Mouse (Mus musculus) spleen, adult 2 months (tissue): Measurements from ENCODE around the gene Abi3bp. TPM values are rescaled to one million over a fixed set of nuclear protein-coding genes. Genes with fewer than 3 reads are reported as not detected.

Source experiments
- DNase-seq, 2 experiments: peaks; one replicate each; pipeline versions ENCODE4 v3.0.0 to v3.0.0-alpha.2; 2012 to 2021; ENCODE audit warnings: low spot score in 2 of 2, low read depth in 1 of 2
- H3K27ac ChIP-seq: fragments of 200-500 bp; 2 replicates; pipeline ENCODE4 v1.5.1; 2012; ENCODE audit warnings: low read length, inconsistent platforms; ENCODE audit not compliant: insufficient read depth
- H3K27me3 ChIP-seq: fragments of 200-500 bp; 2 replicates; pipeline ENCODE4 v1.6.1; 2012; ENCODE audit warnings: mild to moderate bottlenecking, moderate library complexity, low read length, inconsistent platforms; ENCODE audit not compliant: control insufficient read depth, insufficient read depth
- H3K36me3 ChIP-seq: fragments of 200-500 bp; 2 replicates; pipeline ENCODE4 v1.6.1; 2012; ENCODE audit warnings: mild to moderate bottlenecking, low read length, inconsistent platforms; ENCODE audit not compliant: control insufficient read depth, insufficient read depth
- H3K4me1 ChIP-seq: fragments of 200-500 bp; 2 replicates; pipeline ENCODE4 v1.6.1; 2011; ENCODE audit warnings: inconsistent platforms; ENCODE audit not compliant: control insufficient read depth, insufficient read depth, insufficient read length
- H3K4me3 ChIP-seq: fragments of 200-500 bp; 2 replicates; pipeline ENCODE4 v1.5.1; 2011; ENCODE audit warnings: mild to moderate bottlenecking, inconsistent platforms; ENCODE audit not compliant: insufficient read depth, insufficient read length; ENCODE audit errors: extremely low read depth
- CTCF ChIP-seq: fragments of 200-500 bp; IDR thresholded peaks from 2 replicates; pipeline ENCODE4 v1.5.1; 2011; ENCODE audit warnings: mild to moderate bottlenecking, inconsistent platforms; ENCODE audit not compliant: insufficient read depth, insufficient read length, insufficient replicate concordance; ENCODE audit errors: extremely low read depth
- POLR2A ChIP-seq: fragments of 200-500 bp; IDR thresholded peaks from 2 replicates; pipeline ENCODE4 v1.6.1; 2011; ENCODE audit warnings: low read depth, low read length, inconsistent platforms
- WGBS: fragments of 180-500 bp; shearing (Covaris S2); methylation state at CpG from one replicate; pipeline ENCODE4 v1.1.7; 2018; 5-methylcytosine and 5-hydroxymethylcytosine counted together
- polyA plus RNA-seq: library from polyadenylated mRNA; depleted of rRNA; stranded (reverse); fragments of >200 nt; gene quantifications from 2 replicates; pipeline ENCODE4 v1.2.3, GENCODE M21; 2012; rRNA removed

Abi3bp gene
- 2.3 and 2.5 TPM in 2 replicates for polyA plus RNA-seq

- Histone ChIP-seq H3K27me3 (no peaks in the 10 kb centered on the region), H3K27ac (no peak within 1 kb of the TSS; the same call in 1 of the 2 replicates), H3K4me1 (no peaks in the 10 kb centered on the region), H3K4me3 (peak within 1 kb of the TSS; percentile 33), H3K36me3 (no peaks in the 10 kb centered on the region)
- DNase-seq, result no peak
- TF ChIP-seq POLR2A (no peak), CTCF (no peak)
- 34% methylated on average over 11 of the region's 11 CpGs for WGBS
These were observed at the start of gene Abi3bp for GRCm38 (mm10) chr16:56477677-56478574. TSS of gene Abi3bp (plus strand) at chr16:56477878.

GRCm38 (mm10) chr16:56435293-56436185 lies 42.1 kb upstream of the Abi3bp start:
- TF ChIP-seq CTCF (no peak), POLR2A (no peak)
- Histone ChIP-seq H3K4me1 (no peaks in the 10 kb centered on the region), H3K27me3 (no peaks in the 10 kb centered on the region), H3K36me3 (no peaks in the 10 kb centered on the region), H3K4me3 (no peak overlapping the region), H3K27ac (no peak overlapping the region)
- WGBS, result 70% methylated on average over 4 of the region's 4 CpGs
- no peak for DNase-seq

- TF ChIP-seq POLR2A (no peak), CTCF (no peak)
- WGBS, result 85% methylated on average over 4 of the region's 4 CpGs
These were observed 37.4 kb upstream of the Abi3bp start for GRCm38 (mm10) chr16:56440243-56440642.

GRCm38 (mm10) chr16:56441113-56441512 lies 36.6 kb upstream of the Abi3bp start:
- H3K27me3 ChIP-seq, result no peaks in the 10 kb centered on the region
- H3K36me3 ChIP-seq, result no peaks in the 10 kb centered on the region
- TF ChIP-seq CTCF (no peak), POLR2A (no peak)
- 84% methylated on average over 5 of the region's 5 CpGs for WGBS
- no peak overlapping the region for H3K27ac ChIP-seq
- no peak for DNase-seq
- H3K4me3 ChIP-seq, result no peak overlapping the region
- H3K4me1 ChIP-seq, result no peaks in the 10 kb centered on the region

More at GRCm38 (mm10) chr16:56440243-56440642, 37.4 kb upstream of the Abi3bp start:
- Histone ChIP-seq H3K27me3 (no peaks in the 10 kb centered on the region), H3K4me1 (no peaks in the 10 kb centered on the region), H3K36me3 (no peaks in the 10 kb centered on the region), H3K4me3 (no peak overlapping the region), H3K27ac (no peak overlapping the region)
- no peak for DNase-seq

GRCm38 (mm10) chr16:56441658-56442344 lies 35.9 kb upstream of the Abi3bp start:
- 76% methylated on average over 7 of the region's 7 CpGs for whole genome bisulfite sequencing
- H3K27ac ChIP-seq, result no peak overlapping the region
- TF ChIP-seq POLR2A (no peak), CTCF (no peak)
- no peaks in the 10 kb centered on the region for H3K27me3 ChIP-seq
- no peak overlapping the region for H3K4me3 ChIP-seq
- H3K36me3 ChIP-seq, result no peaks in the 10 kb centered on the region
- DNase-seq, result no peak
- no peaks in the 10 kb centered on the region for H3K4me1 ChIP-seq

GRCm38 (mm10) chr16:56451482-56451881 lies 26.2 kb upstream of the Abi3bp start:
- WGBS, result 65% methylated on average over 2 of the region's 2 CpGs
- TF ChIP-seq CTCF, result no peak

GRCm38 (mm10) chr16:56451923-56452322 lies 25.8 kb upstream of the Abi3bp start:
- H3K4me1 ChIP-seq, result no peaks in the 10 kb centered on the region
- no peak overlapping the region for H3K4me3 ChIP-seq
- WGBS, result 29% methylated on average over 1 of the region's 1 CpGs
- TF ChIP-seq CTCF (no peak), POLR2A (no peak)
- no peak overlapping the region for H3K27ac ChIP-seq
- DNase-seq, result no peak
- no peaks in the 10 kb centered on the region for H3K27me3 ChIP-seq
- no peaks in the 10 kb centered on the region for H3K36me3 ChIP-seq

More at GRCm38 (mm10) chr16:56451482-56451881, 26.2 kb upstream of the Abi3bp start:
- H3K4me1 ChIP-seq, result no peaks in the 10 kb centered on the region
- no peaks in the 10 kb centered on the region for H3K27me3 ChIP-seq
- no peak overlapping the region for H3K27ac ChIP-seq
- H3K36me3 ChIP-seq, result no peaks in the 10 kb centered on the region
- no peak overlapping the region for H3K4me3 ChIP-seq
- no peak for DNase-seq
